Mouse (Mus musculus) intestine, embryonic 14.5 days (tissue): ENCODE results near the gene Hfe. TPM values are rescaled to one million over a fixed set of nuclear protein-coding genes. Genes with fewer than 3 reads are reported as not detected.

Experiments used
- ATAC-seq: fragments of 200-750 bp; cut with Nextera tagmentation; replicated peaks from 2 replicates; pipeline ENCODE4 v1.8.0; 2017; ENCODE audit warnings: low read depth, moderate number of reproducible peaks, moderate TSS enrichment, moderate library complexity; ENCODE audit not compliant: low FRiP score, low TSS enrichment
- DNase-seq: peaks from one replicate; pipeline ENCODE4 v3.0.0-alpha.2; 2018; ENCODE audit warnings: low spot score
- H3K27ac ChIP-seq: fragments of 300-500 bp; sonication (generic); 2 replicates; pipeline ENCODE4 v1.5.1; 2014; ENCODE audit warnings: low read depth, mild to moderate bottlenecking, control low read depth
- H3K27me3 ChIP-seq: fragments of 300-500 bp; sonication (generic); replicated peaks from 2 replicates; pipeline ENCODE4 v1.6.1; 2014; ENCODE audit warnings: low read length, control low read depth; ENCODE audit not compliant: control insufficient read depth, insufficient read depth
- H3K36me3 ChIP-seq: fragments of 300-500 bp; sonication (generic); 2 replicates; pipeline ENCODE4 v1.6.1; 2014; ENCODE audit warnings: low read length, control low read depth; ENCODE audit not compliant: control insufficient read depth, insufficient read depth
- H3K4me1 ChIP-seq: fragments of 300-500 bp; sonication (generic); replicated peaks from 2 replicates; pipeline ENCODE4 v1.6.1; 2014; ENCODE audit warnings: low read length, control low read depth, mixed read lengths; ENCODE audit not compliant: control insufficient read depth, insufficient read depth
- H3K4me2 ChIP-seq: fragments of 300-500 bp; sonication (generic); 2 replicates; pipeline ENCODE4 v1.6.1; 2014; ENCODE audit warnings: low read length
- H3K4me3 ChIP-seq: fragments of 300-500 bp; sonication (generic); 2 replicates; pipeline ENCODE4 v1.5.1; 2014; ENCODE audit warnings: low read depth, low read length, control low read depth, mixed read lengths
- H3K9ac ChIP-seq: fragments of 300-500 bp; sonication (generic); 2 replicates; pipeline ENCODE4 v1.6.1; 2014; ENCODE audit warnings: mild to moderate bottlenecking, low read length
- H3K9me3 ChIP-seq: fragments of 300-500 bp; sonication (generic); 2 replicates; pipeline ENCODE4 v1.6.1; 2016; ENCODE audit warnings: low read length, control low read depth; ENCODE audit not compliant: control insufficient read depth
- WGBS: fragments of 180-500 bp; shearing (Covaris S2); extraction: QIAGEN DNeasy Blood & Tissue Kit; methylation state at CpG from one replicate; pipeline ENCODE4 v1.1.7; 2014; 5-methylcytosine and 5-hydroxymethylcytosine counted together
- polyA plus RNA-seq: library from polyadenylated mRNA; unstranded; fragments of >200 nt; fragmentation: Nextera tagmentation; extraction: Ambion mirVana; gene quantifications from 2 replicates; pipeline ENCODE4 v1.2.1, GENCODE M21; 2014

Hfe gene
- 7.2 and 7.8 TPM in 2 replicates for polyA plus RNA-seq

GRCm38 (mm10) chr13:23710374-23711089 lies at the start of gene Hfe:
TSS of gene Hfe (minus strand) at chr13:23710854.
- no peaks in the 10 kb centered on the region for H3K27me3 ChIP-seq
- H3K36me3 ChIP-seq = no peaks in the 10 kb centered on the region
- peak within 1 kb of the TSS; percentile 80 for H3K4me2 ChIP-seq
- H3K9me3 ChIP-seq = no peaks in the 10 kb centered on the region
- 4% methylated on average over 17 of the region's 17 CpGs for WGBS
- peak within 1 kb of the TSS; percentile 40 for H3K4me3 ChIP-seq
- 0 out of 2 replicates have a peak, but pooled peaks cover 4% of the 10 kb centered on the region for H3K4me1 ChIP-seq
- peak; percentile 79 for DNase-seq
- H3K27ac ChIP-seq = no peak within 1 kb of the TSS
- peak within 1 kb of the TSS; percentile 38 for H3K9ac ChIP-seq
- ATAC-seq = peak; percentile 60; the same call in 1 of the 2 replicates

GRCm38 (mm10) chr13:23759916-23760239 lies 49.2 kb upstream of the Hfe start:
- H3K4me1 ChIP-seq = peaks cover 17% of the 10 kb centered on the region
- peak overlapping the region; percentile 91 for H3K4me2 ChIP-seq
- 63% methylated on average over 1 of the region's 1 CpGs for WGBS
- no peaks in the 10 kb centered on the region for H3K27me3 ChIP-seq
- H3K36me3 ChIP-seq = no peaks in the 10 kb centered on the region
- peak overlapping the region; percentile 98 for H3K27ac ChIP-seq
- H3K4me3 ChIP-seq = peak overlapping the region; percentile 57
- peak overlapping the region; percentile 74 for H3K9ac ChIP-seq
- H3K9me3 ChIP-seq = no peaks in the 10 kb centered on the region
- ATAC-seq (no peak), DNase-seq (no peak)

GRCm38 (mm10) chr13:23759251-23759771 lies 48.7 kb upstream of the Hfe start:
- WGBS = 77% methylated on average over 3 of the region's 3 CpGs
- DNase-seq (no peak), ATAC-seq (no peak)
- no peaks in the 10 kb centered on the region for H3K36me3 ChIP-seq
- H3K4me1 ChIP-seq = peaks cover 15% of the 10 kb centered on the region
- H3K9ac ChIP-seq = no peak overlapping the region
- H3K9me3 ChIP-seq = no peaks in the 10 kb centered on the region
- no peaks in the 10 kb centered on the region for H3K27me3 ChIP-seq
- peak overlapping the region; percentile 91; the same call in 1 of the 2 replicates for H3K4me2 ChIP-seq
- H3K4me3 ChIP-seq = no peak overlapping the region
- no peak overlapping the region for H3K27ac ChIP-seq

- H3K27me3 ChIP-seq = no peaks in the 10 kb centered on the region
- H3K4me3 ChIP-seq = no peak overlapping the region
- peak overlapping the region; percentile 63 for H3K4me2 ChIP-seq
- ATAC-seq = no peak
- H3K4me1 ChIP-seq = peaks cover 9% of the 10 kb centered on the region
- peak overlapping the region; percentile 9; the same call in 1 of the 2 replicates for H3K27ac ChIP-seq
- WGBS = 42% methylated on average over 3 of the region's 3 CpGs
- H3K9me3 ChIP-seq = no peaks in the 10 kb centered on the region
- H3K9ac ChIP-seq = peak overlapping the region; percentile 49; the same call in 1 of the 2 replicates
- no peak for DNase-seq
- H3K36me3 ChIP-seq = no peaks in the 10 kb centered on the region
Observed at GRCm38 (mm10) chr13:23757921-23758320, 47.3 kb upstream of the Hfe start.

- DNase-seq (peak; percentile 84), ATAC-seq (peak; percentile 17)
- under 1% methylated on average over 15 of the region's 23 CpGs for WGBS
- H3K4me2 ChIP-seq = peak overlapping the region; percentile 63
- no peaks in the 10 kb centered on the region for H3K36me3 ChIP-seq
- peaks cover 9% of the 10 kb centered on the region for H3K4me1 ChIP-seq
- peak overlapping the region; percentile 49 for H3K9ac ChIP-seq
- peak overlapping the region; percentile 39 for H3K4me3 ChIP-seq
- H3K9me3 ChIP-seq = no peaks in the 10 kb centered on the region
- no peaks in the 10 kb centered on the region for H3K27me3 ChIP-seq
- peak overlapping the region; percentile 85 for H3K27ac ChIP-seq
Observed at GRCm38 (mm10) chr13:23757211-23757773, 46.6 kb upstream of the Hfe start.

- DNase-seq = peak; percentile 98
- H3K27me3 ChIP-seq = no peaks in the 10 kb centered on the region
- no peaks in the 10 kb centered on the region for H3K9me3 ChIP-seq
- H3K27ac ChIP-seq = peak within 1 kb of the TSS; percentile 85
- H3K4me3 ChIP-seq = peak within 1 kb of the TSS; percentile 39
- H3K36me3 ChIP-seq = no peaks in the 10 kb centered on the region
- peak within 1 kb of the TSS; percentile 63 for H3K4me2 ChIP-seq
- peak within 1 kb of the TSS; percentile 49 for H3K9ac ChIP-seq
- peaks cover 9% of the 10 kb centered on the region for H3K4me1 ChIP-seq
- peak; percentile 70 for ATAC-seq
- 0% methylated on average over 14 of the region's 22 CpGs for WGBS
Observed at GRCm38 (mm10) chr13:23756790-23757189, 46.1 kb upstream of the Hfe start, which contains the start of gene Hist1h4b. TSS of gene Hist1h4b (plus strand) at chr13:23757013.

- DNase-seq = peak; percentile 23
- no peak for ATAC-seq
- Histone ChIP-seq H3K36me3 (no peaks in the 10 kb centered on the region), H3K27me3 (no peaks in the 10 kb centered on the region), H3K4me1 (peaks cover 12% of the 10 kb centered on the region), H3K27ac (no peak overlapping the region), H3K9me3 (no peaks in the 10 kb centered on the region), H3K4me2 (no peak overlapping the region), H3K9ac (no peak overlapping the region), H3K4me3 (no peak overlapping the region)
Observed at GRCm38 (mm10) chr13:23755000-23755399, 44.3 kb upstream of the Hfe start.

- DNase-seq (peak; percentile 48), ATAC-seq (no peak)
- no peaks in the 10 kb centered on the region for H3K36me3 ChIP-seq
- H3K27me3 ChIP-seq = no peaks in the 10 kb centered on the region
- peaks cover 13% of the 10 kb centered on the region for H3K4me1 ChIP-seq
- WGBS = 53% methylated on average over 4 of the region's 4 CpGs
- peak overlapping the region; percentile 90 for H3K27ac ChIP-seq
- H3K4me2 ChIP-seq = peak overlapping the region; percentile 57
- no peaks in the 10 kb centered on the region for H3K9me3 ChIP-seq
- H3K4me3 ChIP-seq = peak overlapping the region; percentile 37; the same call in 1 of the 2 replicates
- H3K9ac ChIP-seq = peak overlapping the region; percentile 76
Observed at GRCm38 (mm10) chr13:23753314-23754078, 42.8 kb upstream of the Hfe start.
